Mouse (Mus musculus): ENCODE measurements around the gene Hdac4. TPM values are rescaled to one million over a fixed set of nuclear protein-coding genes. Genes with fewer than 3 reads are reported as not detected.

Hdac4 gene
- polyA plus RNA-seq, 1 experiment from 2014 or later, result 10.1 TPM

DNA sequence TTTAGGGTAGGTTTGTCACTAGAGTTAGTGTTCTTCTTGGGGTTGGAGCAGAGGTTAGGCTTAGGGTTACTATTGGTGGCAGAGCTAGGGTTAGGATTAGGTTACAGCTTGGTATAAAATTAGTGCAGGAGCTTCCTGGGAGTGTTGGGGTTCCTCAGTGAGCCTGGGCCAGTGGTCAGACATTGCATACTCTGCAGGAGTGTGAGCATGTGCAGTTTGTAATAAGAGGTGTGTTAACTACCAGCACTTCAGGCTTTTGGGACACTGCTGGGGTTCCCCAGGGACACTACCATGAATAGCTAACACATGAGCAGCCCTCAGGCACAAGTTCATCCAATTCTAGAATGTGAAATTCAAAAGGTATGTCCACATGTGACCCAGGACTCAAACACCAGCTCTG lies 209.7 kb downstream of the Hdac4 start:
- peaks cover 20% of the 10 kb centered on the region for H3K4me1 ChIP-seq (replicated peaks)
- H3K9ac ChIP-seq, result no peak overlapping the region

DNA sequence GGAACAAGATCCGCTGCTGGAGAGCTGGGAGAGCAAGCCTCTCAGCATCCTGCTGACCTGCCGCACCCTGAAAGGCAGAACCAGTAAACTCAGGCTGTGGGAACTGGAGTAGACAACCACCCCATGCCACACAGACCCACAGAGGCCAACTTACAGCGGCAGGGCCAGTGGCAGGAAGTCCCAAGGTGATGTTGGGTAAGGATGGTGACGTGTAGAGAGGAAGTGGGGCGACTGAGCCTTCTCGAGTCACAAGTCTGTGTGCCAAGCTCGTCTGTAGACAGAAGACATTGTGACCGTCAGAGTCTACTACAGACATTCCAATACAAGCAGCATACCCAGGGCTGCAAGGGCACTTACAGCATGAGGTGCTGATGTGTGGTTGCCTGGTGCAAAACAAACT lies 211.0 kb downstream of the Hdac4 start:
- WGBS, result 72% methylated on average over 8 of the region's 8 CpGs
- no peak for ATAC-seq (ENCODE audit: insufficient number of reproducible peaks, low FRiP score)

More for the DNA sequence above, 209.7 kb downstream of the Hdac4 start:
- H3K36me3 ChIP-seq, result peaks cover 67% of the 10 kb centered on the region
- H3K4me2 ChIP-seq, result no peak overlapping the region
- no peaks in the 10 kb centered on the region for H3K9me3 ChIP-seq (replicated peaks)
- H3K4me3 ChIP-seq, result no peak overlapping the region
- no peak overlapping the region for H3K27ac ChIP-seq (ENCODE audit: poor library complexity, severe bottlenecking)
- ATAC-seq (ENCODE audit: insufficient number of reproducible peaks, low FRiP score), result no peak
- H3K27me3 ChIP-seq (replicated peaks), result no peaks in the 10 kb centered on the region

DNA sequence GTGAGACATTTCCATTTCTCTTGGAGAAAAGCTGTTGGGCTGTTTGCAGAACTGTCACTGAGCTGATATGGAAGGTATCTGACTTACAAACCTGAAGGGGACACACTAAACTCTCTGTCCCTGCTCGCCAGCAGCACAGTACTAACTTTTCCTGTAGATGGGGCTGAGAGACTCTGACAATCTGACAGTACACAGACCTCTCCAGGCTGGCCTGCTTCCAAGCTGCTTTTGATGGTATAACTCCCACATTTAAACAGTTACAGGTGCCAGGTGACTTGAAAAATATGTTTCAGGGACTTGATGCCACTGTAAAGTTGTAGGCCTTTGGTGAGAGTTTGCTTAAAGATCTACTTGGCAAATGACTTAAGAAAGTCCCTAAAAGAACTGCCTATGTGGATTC lies 214.1 kb downstream of the Hdac4 start:
- 19% methylated on average over 1 of the region's 1 CpGs for WGBS
- no peak overlapping the region for H3K4me3 ChIP-seq
- H3K27me3 ChIP-seq (replicated peaks), result no peaks in the 10 kb centered on the region
- H3K4me2 ChIP-seq, result no peak overlapping the region
- H3K27ac ChIP-seq (ENCODE audit: poor library complexity, severe bottlenecking), result no peak overlapping the region
- ATAC-seq (ENCODE audit: insufficient number of reproducible peaks, low FRiP score), result no peak
- peaks cover 38% of the 10 kb centered on the region for H3K36me3 ChIP-seq
- peaks cover 25% of the 10 kb centered on the region for H3K4me1 ChIP-seq (replicated peaks)
- H3K9me3 ChIP-seq (replicated peaks), result no peaks in the 10 kb centered on the region
- no peak overlapping the region for H3K9ac ChIP-seq

More for the DNA sequence above, 211.0 kb downstream of the Hdac4 start:
- Histone ChIP-seq H3K36me3 (peaks cover 58% of the 10 kb centered on the region), H3K9me3 (replicated peaks) (no peaks in the 10 kb centered on the region), H3K9ac (no peak overlapping the region), H3K27me3 (replicated peaks) (no peaks in the 10 kb centered on the region), H3K4me3 (no peak overlapping the region), H3K4me1 (replicated peaks) (peaks cover 20% of the 10 kb centered on the region), H3K27ac (ENCODE audit: poor library complexity, severe bottlenecking) (no peak overlapping the region), H3K4me2 (no peak overlapping the region)

DNA sequence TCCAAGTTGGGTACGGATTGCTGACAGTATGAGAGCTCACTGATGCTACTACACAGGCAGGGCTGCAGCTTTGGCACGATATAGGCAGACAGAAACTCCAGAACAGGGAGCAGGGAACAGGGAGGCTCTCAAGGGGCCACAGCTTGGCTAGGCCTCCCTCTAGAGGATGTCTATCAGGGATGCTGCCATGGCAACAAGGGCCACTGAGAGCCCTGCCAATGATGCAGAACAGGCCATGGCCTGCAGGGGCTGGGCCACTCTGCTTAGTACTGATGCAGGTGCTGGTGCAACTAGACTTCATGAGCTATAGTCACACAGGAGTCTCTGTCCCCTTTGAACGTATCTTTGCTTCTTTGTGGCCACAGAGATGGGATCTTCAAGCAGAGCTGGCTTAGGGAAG lies 217.1 kb downstream of the Hdac4 start:
- no peaks in the 10 kb centered on the region for H3K27me3 ChIP-seq (replicated peaks)
- no peaks in the 10 kb centered on the region for H3K9me3 ChIP-seq (replicated peaks)
- H3K4me3 ChIP-seq, result no peak overlapping the region
- H3K4me2 ChIP-seq, result no peak overlapping the region
- H3K4me1 ChIP-seq (replicated peaks), result peaks cover 25% of the 10 kb centered on the region
- 56% methylated on average over 3 of the region's 3 CpGs for WGBS
- no peak; the same call in 1 of the 2 replicates for ATAC-seq (ENCODE audit: insufficient number of reproducible peaks, low FRiP score)
- no peak overlapping the region for H3K27ac ChIP-seq (ENCODE audit: poor library complexity, severe bottlenecking)
- H3K36me3 ChIP-seq, result peaks cover 40% of the 10 kb centered on the region
- no peak overlapping the region for H3K9ac ChIP-seq

DNA sequence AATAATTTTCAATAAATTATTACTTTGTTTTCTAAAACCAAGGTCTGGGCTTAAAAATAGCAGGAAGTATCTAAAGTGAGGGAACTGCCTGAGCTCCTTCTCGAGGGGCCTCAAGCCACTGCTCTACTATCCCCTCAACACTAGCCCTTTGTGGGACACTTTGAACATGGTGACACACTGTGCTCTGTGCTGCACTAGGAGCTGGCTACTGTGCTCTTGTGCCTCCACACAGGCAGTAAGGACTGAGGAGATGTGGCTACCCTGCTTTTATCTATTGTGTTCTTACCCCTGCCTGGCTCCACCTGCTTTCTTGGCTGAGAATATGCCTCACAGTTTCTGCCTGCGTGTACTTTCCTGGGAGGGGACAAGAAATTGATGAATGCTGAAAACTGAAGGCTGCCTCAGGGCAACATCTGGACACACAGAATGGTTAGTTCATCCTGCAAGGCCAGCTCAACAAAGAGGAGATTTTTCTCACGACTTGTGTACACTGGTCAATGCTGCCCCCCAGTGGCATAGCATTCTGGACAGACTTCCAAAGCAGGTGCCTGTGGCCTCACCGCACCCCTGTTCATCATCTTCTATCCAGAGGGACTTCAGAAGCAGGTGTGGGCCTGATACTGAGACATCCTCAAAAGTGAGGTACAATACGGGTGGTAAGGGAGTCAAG lies 226.7 kb downstream of the Hdac4 start:
- H3K4me1 ChIP-seq (replicated peaks), result no peaks in the 10 kb centered on the region
- H3K9ac ChIP-seq, result no peak overlapping the region
- H3K4me3 ChIP-seq, result no peak overlapping the region
- no peak for ATAC-seq (ENCODE audit: insufficient number of reproducible peaks, low FRiP score)
- H3K9me3 ChIP-seq (replicated peaks), result no peaks in the 10 kb centered on the region
- H3K4me2 ChIP-seq, result no peak overlapping the region
- no peak overlapping the region for H3K27ac ChIP-seq (ENCODE audit: poor library complexity, severe bottlenecking)
- H3K27me3 ChIP-seq (replicated peaks), result no peaks in the 10 kb centered on the region
- H3K36me3 ChIP-seq, result peaks cover 89% of the 10 kb centered on the region
- 65% methylated on average over 5 of the region's 5 CpGs for WGBS

DNA sequence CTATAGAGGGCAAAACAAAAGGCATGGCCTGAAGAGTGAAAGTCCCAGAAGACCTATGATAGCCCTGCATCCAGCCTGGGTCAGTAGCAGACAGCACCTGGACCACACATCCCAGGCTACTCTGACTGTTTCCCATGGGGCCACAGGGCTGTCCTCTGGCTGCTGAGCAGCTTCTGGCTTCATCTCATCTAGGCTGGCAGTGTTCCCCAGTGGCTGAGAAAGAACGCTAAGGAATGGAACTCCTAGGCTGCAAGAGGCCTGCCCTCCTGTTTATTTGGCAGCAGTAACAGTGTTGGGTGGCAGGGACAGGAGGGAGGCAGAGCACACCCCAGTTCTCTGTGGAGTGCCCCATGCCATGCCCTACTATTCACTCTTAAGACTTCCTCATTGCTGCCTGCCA lies 228.5 kb downstream of the Hdac4 start:
- H3K4me1 ChIP-seq (replicated peaks), result no peaks in the 10 kb centered on the region
- no peak overlapping the region for H3K9ac ChIP-seq
- no peaks in the 10 kb centered on the region for H3K27me3 ChIP-seq (replicated peaks)
- H3K36me3 ChIP-seq, result peaks cover 78% of the 10 kb centered on the region
- no peak overlapping the region for H3K27ac ChIP-seq (ENCODE audit: poor library complexity, severe bottlenecking)
- H3K4me2 ChIP-seq, result no peak overlapping the region
- 97% methylated on average over 1 of the region's 1 CpGs for WGBS
- no peak overlapping the region for H3K4me3 ChIP-seq
- no peaks in the 10 kb centered on the region for H3K9me3 ChIP-seq (replicated peaks)
- ATAC-seq (ENCODE audit: insufficient number of reproducible peaks, low FRiP score), result no peak

DNA sequence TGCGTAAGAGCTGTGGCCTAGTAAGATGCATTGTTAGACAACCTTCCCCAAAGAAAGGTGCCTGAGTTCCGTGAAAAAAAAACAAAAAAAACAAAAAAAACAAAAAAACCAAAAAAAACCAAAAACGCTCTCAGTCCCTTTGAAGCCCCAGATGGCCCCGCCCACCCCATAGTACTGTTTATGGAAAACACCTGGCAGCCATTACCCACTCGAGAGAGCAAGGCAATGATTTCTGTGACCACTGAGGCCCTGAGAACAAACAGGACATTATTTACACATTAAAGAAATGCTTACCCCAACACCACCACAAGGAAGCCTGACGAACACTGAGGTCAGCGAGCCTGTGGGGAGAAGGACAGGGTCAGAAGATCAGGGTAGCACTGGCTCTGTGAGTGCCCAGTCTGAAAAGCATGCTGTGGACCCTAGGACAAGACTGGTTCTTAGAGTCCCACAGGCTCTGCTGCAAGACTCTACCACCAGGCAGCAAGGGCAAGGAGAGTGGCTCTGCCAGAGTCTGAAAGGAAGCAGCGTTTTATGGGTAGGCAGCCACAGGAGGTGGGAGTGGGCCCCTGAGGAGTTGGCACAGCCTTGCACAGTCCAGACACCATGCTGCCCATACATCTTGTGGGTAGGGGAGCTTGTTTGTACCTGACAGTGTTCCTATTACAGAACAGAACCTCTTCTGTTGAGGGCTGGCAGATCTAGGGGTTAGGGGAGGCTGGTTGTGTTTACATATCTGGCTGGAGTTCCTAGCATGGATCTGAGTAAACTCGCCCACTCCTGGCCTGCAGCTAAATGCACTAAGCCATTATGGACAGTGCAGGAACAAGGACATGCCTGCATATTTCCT lies 230.8 kb downstream of the Hdac4 start:
- ATAC-seq (ENCODE audit: insufficient number of reproducible peaks, low FRiP score), result no peak
- peaks cover 74% of the 10 kb centered on the region for H3K36me3 ChIP-seq
- no peak overlapping the region for H3K4me2 ChIP-seq
- no peak overlapping the region for H3K27ac ChIP-seq (ENCODE audit: poor library complexity, severe bottlenecking)
- H3K9me3 ChIP-seq (replicated peaks), result no peaks in the 10 kb centered on the region
- H3K4me3 ChIP-seq, result no peak overlapping the region
- H3K4me1 ChIP-seq (replicated peaks), result no peaks in the 10 kb centered on the region
- H3K27me3 ChIP-seq (replicated peaks), result no peaks in the 10 kb centered on the region
- 83% methylated on average over 9 of the region's 9 CpGs for WGBS
- H3K9ac ChIP-seq, result no peak overlapping the region

DNA sequence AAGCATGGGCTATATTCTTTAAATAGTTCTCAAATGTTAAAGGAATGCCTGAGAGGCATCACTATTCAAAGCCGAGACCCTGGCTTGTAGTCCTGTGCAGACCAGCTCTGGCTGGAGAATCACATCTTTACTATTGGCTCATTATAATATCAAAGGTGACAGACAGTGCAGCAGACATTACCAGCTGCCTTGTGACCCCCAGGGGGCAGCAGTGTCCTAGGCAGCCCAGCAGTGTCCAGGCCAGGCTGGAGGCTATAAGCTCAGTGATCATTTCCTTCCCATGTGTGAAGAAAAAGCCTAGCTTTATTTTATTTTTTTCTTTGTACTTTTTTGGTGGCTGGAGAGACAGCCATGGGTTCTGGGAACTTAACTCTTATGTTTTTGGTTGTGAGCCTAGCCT lies 233.2 kb downstream of the Hdac4 start:
- H3K9ac ChIP-seq, result no peak overlapping the region
- 50% methylated on average over 1 of the region's 1 CpGs for WGBS

DNA sequence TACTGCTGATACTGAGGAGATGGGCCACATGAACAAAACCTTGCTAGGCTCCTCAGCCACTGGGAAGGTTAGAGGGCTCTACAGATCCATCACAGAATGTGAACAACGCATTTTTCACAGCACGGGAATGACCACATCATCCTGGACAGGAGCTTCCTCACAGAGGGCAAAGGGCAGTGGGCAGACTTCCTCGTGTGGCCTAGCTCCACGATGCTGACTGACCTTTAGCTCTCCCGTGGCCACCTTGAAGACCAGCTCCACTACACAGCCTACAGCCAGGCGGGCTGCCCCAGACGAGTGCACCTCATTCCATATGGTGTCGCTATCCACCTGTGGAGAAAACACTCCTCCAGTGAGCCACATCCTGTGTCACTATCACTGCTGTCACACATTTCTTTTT lies 234.3 kb downstream of the Hdac4 start:
- ATAC-seq (ENCODE audit: insufficient number of reproducible peaks, low FRiP score), result no peak
- no peaks in the 10 kb centered on the region for H3K9me3 ChIP-seq (replicated peaks)
- H3K36me3 ChIP-seq, result peaks cover 76% of the 10 kb centered on the region
- H3K4me3 ChIP-seq, result no peak overlapping the region
- 75% methylated on average over 8 of the region's 8 CpGs for WGBS
- no peaks in the 10 kb centered on the region for H3K4me1 ChIP-seq (replicated peaks)
- H3K9ac ChIP-seq, result no peak overlapping the region
- H3K4me2 ChIP-seq, result no peak overlapping the region
- H3K27me3 ChIP-seq (replicated peaks), result no peaks in the 10 kb centered on the region
- H3K27ac ChIP-seq (ENCODE audit: poor library complexity, severe bottlenecking), result no peak overlapping the region

More for the DNA sequence above, 233.2 kb downstream of the Hdac4 start:
- H3K27me3 ChIP-seq (replicated peaks), result no peaks in the 10 kb centered on the region
- H3K9me3 ChIP-seq (replicated peaks), result no peaks in the 10 kb centered on the region
- H3K4me2 ChIP-seq, result no peak overlapping the region
- no peak overlapping the region for H3K4me3 ChIP-seq
- H3K36me3 ChIP-seq, result peaks cover 79% of the 10 kb centered on the region
- H3K4me1 ChIP-seq (replicated peaks), result no peaks in the 10 kb centered on the region
- no peak for ATAC-seq (ENCODE audit: insufficient number of reproducible peaks, low FRiP score)
- H3K27ac ChIP-seq (ENCODE audit: poor library complexity, severe bottlenecking), result no peak overlapping the region

DNA sequence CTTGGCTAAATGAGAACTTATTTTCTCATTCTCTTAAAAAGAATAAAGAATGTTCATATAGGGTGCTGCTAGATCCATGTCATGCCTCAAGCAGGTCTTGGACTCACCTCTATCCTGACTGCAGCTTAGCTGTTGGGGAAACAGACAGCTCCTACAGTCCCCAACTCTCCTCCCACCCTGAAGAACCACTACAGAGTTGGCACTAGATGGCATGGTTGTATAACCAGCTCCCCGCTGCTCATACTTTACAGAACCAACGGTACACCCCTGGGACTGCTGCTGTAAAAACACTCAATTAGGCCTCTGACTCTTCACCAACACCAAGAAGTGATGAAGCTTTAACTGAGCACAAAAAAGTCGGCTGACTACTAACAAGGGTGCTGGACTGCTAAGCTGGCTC lies 235.6 kb downstream of the Hdac4 start:
- Histone ChIP-seq H3K27ac (ENCODE audit: poor library complexity, severe bottlenecking) (no peak overlapping the region), H3K36me3 (peaks cover 76% of the 10 kb centered on the region), H3K4me1 (replicated peaks) (no peaks in the 10 kb centered on the region), H3K9ac (no peak overlapping the region), H3K4me3 (no peak overlapping the region), H3K27me3 (replicated peaks) (no peaks in the 10 kb centered on the region), H3K9me3 (replicated peaks) (no peaks in the 10 kb centered on the region), H3K4me2 (no peak overlapping the region)
- 81% methylated on average over 3 of the region's 3 CpGs for WGBS
- ATAC-seq (ENCODE audit: insufficient number of reproducible peaks, low FRiP score), result no peak

DNA sequence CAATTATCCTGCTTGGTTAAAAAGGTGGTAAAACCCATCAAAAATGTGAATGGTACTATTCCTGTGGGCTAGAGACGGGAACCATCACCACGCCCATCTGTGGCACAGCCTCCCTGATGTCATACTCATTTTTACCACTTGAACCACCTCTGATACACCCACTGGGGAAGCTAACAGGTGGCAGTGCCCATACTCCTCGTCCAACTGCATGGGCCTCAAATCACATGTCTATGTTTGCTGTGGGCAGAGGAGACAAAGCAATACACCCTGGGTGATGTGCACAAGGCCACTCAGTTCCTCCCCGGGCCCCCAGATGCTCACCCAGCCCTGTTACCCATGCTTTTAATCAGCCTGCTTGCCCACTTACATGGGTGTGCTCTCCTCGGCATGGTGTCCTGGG lies 236.5 kb downstream of the Hdac4 start:
- ATAC-seq (ENCODE audit: insufficient number of reproducible peaks, low FRiP score), result no peak
- H3K4me1 ChIP-seq (replicated peaks), result no peaks in the 10 kb centered on the region
- no peak overlapping the region for H3K9ac ChIP-seq
- H3K4me3 ChIP-seq, result no peak overlapping the region
- H3K36me3 ChIP-seq, result peaks cover 78% of the 10 kb centered on the region
- H3K9me3 ChIP-seq (replicated peaks), result no peaks in the 10 kb centered on the region
- H3K27ac ChIP-seq (ENCODE audit: poor library complexity, severe bottlenecking), result no peak overlapping the region
- 83% methylated on average over 5 of the region's 5 CpGs for WGBS
- H3K27me3 ChIP-seq (replicated peaks), result no peaks in the 10 kb centered on the region
- no peak overlapping the region for H3K4me2 ChIP-seq
